Comparison of ENCODE assay signal across 10 mouse cellular contexts in genomic region chr15:82140355-82140754, GRCm38 (mm10). TPM values are rescaled to one million over a fixed set of nuclear protein-coding genes. Genes with fewer than 3 reads are reported as not detected.
DNase-seq lines count a peak whose midpoint lies in the region; ATAC-seq lines count a peak whose summit lies in the region.
"Had no signal": no experiment of that assay in that cellular context is flagged by ENCODE, and none has a peak within 500 bp of the region (broad histone marks: within the 10 kb centered on the region; RNA-seq: fewer than 3 reads in every experiment).

No protein-coding gene starts in this region.

- peak overlapping the region; percentile 71; the same call in 1 of the 2 replicates for H3K27ac ChIP-seq in forebrain, embryonic 10.5 days
- no peak overlapping the region for H3K27ac ChIP-seq in forebrain, embryonic 13.5 days
- H3K27ac ChIP-seq in liver, embryonic 11.5 days (ENCODE audit: low read depth, low read length) = no peak overlapping the region

- H3K27me3 ChIP-seq in forebrain, embryonic 10.5 days (ENCODE audit: poor library complexity, severe bottlenecking) = no peaks in the 10 kb centered on the region
- H3K27me3 ChIP-seq in forebrain, embryonic 13.5 days = no peaks in the 10 kb centered on the region
- no peaks in the 10 kb centered on the region for H3K27me3 ChIP-seq in liver, embryonic 11.5 days (replicated peaks; ENCODE audit: control insufficient read depth, insufficient read depth, low read length)

- no peak for DNase-seq in forebrain, embryonic 10.5 days (ENCODE audit: extremely low spot score, low spot score)
- peak; percentile 13 for DNase-seq in liver
- DNase-seq in liver, embryonic 11.5 days (ENCODE audit: low spot score) = no peak
- DNase-seq in c-Kit-positive CD71-positive TER-119-positive erythroid progenitor cells, embryonic 14.5 days (ENCODE audit: low spot score) = peak; percentile 18
- peak; percentile 58 to 65 for DNase-seq in thymus, adult 18-20 months
- no peak for DNase-seq in left cerebral cortex, postnatal 36 days (ENCODE audit: low spot score in 2 of 2)
- no peak for DNase-seq in gastrocnemius, postnatal 10 days
- DNase-seq: kidney, postnatal 14 days had no signal

- no peak for ATAC-seq in forebrain, embryonic 13.5 days
- ATAC-seq in liver, embryonic 11.5 days (replicated peaks; ENCODE audit: low FRiP score) = no peak; the same call in 1 of the 2 replicates
- ATAC-seq: midbrain, embryonic 16.5 days had no signal

- intact Hi-C loops in left cerebral cortex, postnatal 36 days (cut with DNase I) = no loop called here

- WGBS in forebrain, embryonic 10.5 days = 88% methylated on average over 3 of the region's 3 CpGs
- WGBS in forebrain, embryonic 13.5 days = 91% methylated on average over 3 of the region's 3 CpGs
- WGBS in liver, embryonic 11.5 days = 81% methylated on average over 3 of the region's 3 CpGs

- H3K4me3 ChIP-seq in forebrain, embryonic 10.5 days = no peak overlapping the region
- H3K4me3 ChIP-seq in forebrain, embryonic 13.5 days = no peak overlapping the region
- H3K4me3 ChIP-seq in liver, embryonic 11.5 days (ENCODE audit: low read depth, low read length) = no peak overlapping the region

- no peak overlapping the region for H3K4me2 ChIP-seq in forebrain, embryonic 13.5 days
- H3K4me2 ChIP-seq in liver, embryonic 11.5 days = no peak overlapping the region

- H3K9ac ChIP-seq in forebrain, embryonic 13.5 days = no peak overlapping the region
- no peak overlapping the region for H3K9ac ChIP-seq in liver, embryonic 11.5 days (ENCODE audit: low read depth, low read length)

- peaks cover 17% of the 10 kb centered on the region for H3K4me1 ChIP-seq in forebrain, embryonic 10.5 days
- peaks cover 9% of the 10 kb centered on the region for H3K4me1 ChIP-seq in forebrain, embryonic 13.5 days
- H3K4me1 ChIP-seq in liver, embryonic 11.5 days (replicated peaks; ENCODE audit: control insufficient read depth, insufficient read depth, low read length) = peaks cover 7% of the 10 kb centered on the region

- H3K9me3 ChIP-seq in forebrain, embryonic 10.5 days = no peaks in the 10 kb centered on the region
- H3K9me3 ChIP-seq in forebrain, embryonic 13.5 days (replicated peaks) = no peaks in the 10 kb centered on the region
- H3K9me3 ChIP-seq in liver, embryonic 11.5 days (ENCODE audit: control insufficient read depth, low read length) = no peaks in the 10 kb centered on the region

- H3K36me3 ChIP-seq in forebrain, embryonic 10.5 days (replicated peaks) = peaks cover 39% of the 10 kb centered on the region
- peaks cover 21% of the 10 kb centered on the region for H3K36me3 ChIP-seq in forebrain, embryonic 13.5 days (ENCODE audit: poor library complexity, severe bottlenecking)
- peaks cover 4% of the 10 kb centered on the region; the same call in 1 of the 2 replicates for H3K36me3 ChIP-seq in liver, embryonic 11.5 days (ENCODE audit: control insufficient read depth, insufficient read depth, low read length)

RNA-seq across cellular contexts. Expression of gene Srebf2, which starts 6.6 kb away (rescaled TPM):
- polyA plus RNA-seq in forebrain, embryonic 10.5 days (2016; fragmentation: Nextera tagmentation; extraction: Ambion mirVana) = 207 and 227 TPM in 2 replicates
- polyA plus RNA-seq in forebrain, embryonic 13.5 days (2015; fragmentation: Nextera tagmentation; extraction: Ambion mirVana) = 200 and 218 TPM in 2 replicates
- 99.7 and 101 TPM in 2 replicates for polyA plus RNA-seq in liver, embryonic 11.5 days (2014; fragmentation: Nextera tagmentation; extraction: Ambion mirVana)
- total RNA-seq in left cerebral cortex, postnatal 36 days (2021) = 100 to 1,000 TPM; 183 to 198 TPM
- total RNA-seq in gastrocnemius, postnatal 10 days (2021) = 10 to 100 TPM; 37.0 to 42.8 TPM

RNA-seq across cellular contexts. Expression of gene Ccdc134, which starts 12.6 kb away (rescaled TPM):
- polyA plus RNA-seq in forebrain, embryonic 10.5 days (2016; fragmentation: Nextera tagmentation; extraction: Ambion mirVana) = 22.9 and 24.0 TPM in 2 replicates
- polyA plus RNA-seq in forebrain, embryonic 13.5 days (2015; fragmentation: Nextera tagmentation; extraction: Ambion mirVana) = 15.2 and 15.9 TPM in 2 replicates
- polyA plus RNA-seq in liver, embryonic 11.5 days (2014; fragmentation: Nextera tagmentation; extraction: Ambion mirVana) = 17.1 and 17.5 TPM in 2 replicates
- total RNA-seq in left cerebral cortex, postnatal 36 days (2021) = 10 to 100 TPM in 1 of 2 experiments, 1 to 10 TPM in 1; 9.5 to 14.2 TPM
- total RNA-seq in gastrocnemius, postnatal 10 days (2021) = 10 to 100 TPM; 31.0 to 33.5 TPM

Comparison
In these comparisons a context has a peak if more than half of its experiments do, and no peak if none do; other contexts are left out.
1. DNase-seq: peak in liver (single experiment), c-Kit-positive CD71-positive TER-119-positive erythroid progenitor cells, embryonic 14.5 days (single experiment) and thymus, adult 18-20 months (2 of 2); none in forebrain, embryonic 10.5 days (single experiment), liver, embryonic 11.5 days (single experiment), left cerebral cortex, postnatal 36 days (0 of 2) and gastrocnemius, postnatal 10 days (single experiment).